Mouse (Mus musculus): ENCODE data around the gene Upk3b. TPM values are rescaled to one million over a fixed set of nuclear protein-coding genes. Genes with fewer than 3 reads are reported as not detected.
"Not testable (repeated sequence)": the region's sequence is repeated elsewhere in the genome, so short reads cannot be mapped to it uniquely, and the experiment has no call there.

Upk3b gene
- polyA plus RNA-seq, 2 experiments: 0.74 to 1.1 TPM

- Histone ChIP-seq H3K27ac (replicated peaks; ENCODE audit: low read depth, low read length) (no peak overlapping the region), H3K4me2 (replicated peaks; ENCODE audit: low read depth, low read length, severe bottlenecking) (no peak overlapping the region), H3K9me3 (ENCODE audit: control insufficient read depth, low read length) (no peaks in the 10 kb centered on the region), H3K9ac (ENCODE audit: low read depth, low read length, severe bottlenecking) (no peak overlapping the region), H3K27me3 (ENCODE audit: control insufficient read depth, insufficient read depth, low read length) (no peaks in the 10 kb centered on the region), H3K36me3 (ENCODE audit: control insufficient read depth, insufficient read depth, low read length) (no peaks in the 10 kb centered on the region), H3K4me3 (replicated peaks; ENCODE audit: low read length) (no peak overlapping the region), H3K4me1 (ENCODE audit: control insufficient read depth, insufficient read depth, low read length) (no peaks in the 10 kb centered on the region; the same call in none of the 2 replicates)
- no peak for DNase-seq (ENCODE audit: low spot score)
- TF ChIP-seq POLR2A (IDR thresholded peaks at IDR 0.05; ENCODE audit: borderline replicate concordance, extremely low read depth, insufficient read depth, insufficient read length): no peak
- WGBS: 37% methylated on average over 2 of the region's 2 CpGs
- no peak for ATAC-seq (ENCODE audit: low FRiP score, low read depth)
Observed at GRCm38 (mm10) chr5:136041260-136041659, 3.0 kb downstream of the Upk3b start.

- ATAC-seq (ENCODE audit: low FRiP score, low read depth) (no peak), DNase-seq (ENCODE audit: low spot score) (no peak)
- Histone ChIP-seq H3K9me3 (ENCODE audit: control insufficient read depth, low read length) (no peaks in the 10 kb centered on the region), H3K27me3 (ENCODE audit: control insufficient read depth, insufficient read depth, low read length) (no peaks in the 10 kb centered on the region), H3K27ac (replicated peaks; ENCODE audit: low read depth, low read length) (no peak overlapping the region), H3K4me3 (replicated peaks; ENCODE audit: low read length) (no peak overlapping the region), H3K4me1 (ENCODE audit: control insufficient read depth, insufficient read depth, low read length) (no peaks in the 10 kb centered on the region; the same call in none of the 2 replicates), H3K4me2 (replicated peaks; ENCODE audit: low read depth, low read length, severe bottlenecking) (no peak overlapping the region), H3K9ac (ENCODE audit: low read depth, low read length, severe bottlenecking) (no peak overlapping the region), H3K36me3 (ENCODE audit: control insufficient read depth, insufficient read depth, low read length) (no peaks in the 10 kb centered on the region)
- no peak for TF ChIP-seq POLR2A (IDR thresholded peaks at IDR 0.05; ENCODE audit: borderline replicate concordance, extremely low read depth, insufficient read depth, insufficient read length)
- WGBS: 95% methylated on average over 8 of the region's 8 CpGs
Observed at GRCm38 (mm10) chr5:136041666-136042065, 3.4 kb downstream of the Upk3b start.

- ATAC-seq (ENCODE audit: low FRiP score, low read depth) (no peak), DNase-seq (ENCODE audit: low spot score) (no peak)
- H3K27me3 ChIP-seq (ENCODE audit: control insufficient read depth, insufficient read depth, low read length): no peaks in the 10 kb centered on the region
- no peak overlapping the region for H3K4me2 ChIP-seq (replicated peaks; ENCODE audit: low read depth, low read length, severe bottlenecking)
- no peak overlapping the region for H3K9ac ChIP-seq (ENCODE audit: low read depth, low read length, severe bottlenecking)
- H3K27ac ChIP-seq (replicated peaks; ENCODE audit: low read depth, low read length): no peak overlapping the region
- no peaks in the 10 kb centered on the region; the same call in none of the 2 replicates for H3K4me1 ChIP-seq (ENCODE audit: control insufficient read depth, insufficient read depth, low read length)
- H3K4me3 ChIP-seq (replicated peaks; ENCODE audit: low read length): no peak overlapping the region
- H3K36me3 ChIP-seq (ENCODE audit: control insufficient read depth, insufficient read depth, low read length): no peaks in the 10 kb centered on the region
- H3K9me3 ChIP-seq (ENCODE audit: control insufficient read depth, low read length): no peaks in the 10 kb centered on the region
- TF ChIP-seq POLR2A (IDR thresholded peaks at IDR 0.05; ENCODE audit: borderline replicate concordance, extremely low read depth, insufficient read depth, insufficient read length): no peak
- WGBS: 66% methylated on average over 13 of the region's 13 CpGs
Observed at GRCm38 (mm10) chr5:136044865-136045264, 6.6 kb downstream of the Upk3b start.

GRCm38 (mm10) chr5:136045408-136045807 is 7.1 kb downstream of the Upk3b start:
- H3K4me2 ChIP-seq (replicated peaks; ENCODE audit: low read depth, low read length, severe bottlenecking): no peak overlapping the region
- no peaks in the 10 kb centered on the region for H3K9me3 ChIP-seq (ENCODE audit: control insufficient read depth, low read length)
- DNase-seq (ENCODE audit: low spot score) (no peak), ATAC-seq (ENCODE audit: low FRiP score, low read depth) (no peak)
- H3K9ac ChIP-seq (ENCODE audit: low read depth, low read length, severe bottlenecking): no peak overlapping the region
- TF ChIP-seq POLR2A (IDR thresholded peaks at IDR 0.05; ENCODE audit: borderline replicate concordance, extremely low read depth, insufficient read depth, insufficient read length): no peak
- H3K4me1 ChIP-seq (ENCODE audit: control insufficient read depth, insufficient read depth, low read length): no peaks in the 10 kb centered on the region; the same call in 1 of the 2 replicates
- 36% methylated on average over 9 of the region's 9 CpGs for WGBS
- H3K36me3 ChIP-seq (ENCODE audit: control insufficient read depth, insufficient read depth, low read length): no peaks in the 10 kb centered on the region
- no peaks in the 10 kb centered on the region for H3K27me3 ChIP-seq (ENCODE audit: control insufficient read depth, insufficient read depth, low read length)
- no peak overlapping the region for H3K27ac ChIP-seq (replicated peaks; ENCODE audit: low read depth, low read length)
- no peak overlapping the region for H3K4me3 ChIP-seq (replicated peaks; ENCODE audit: low read length)

- ATAC-seq (ENCODE audit: low FRiP score, low read depth) (peak; percentile 47; the same call in 1 of the 2 replicates), DNase-seq (ENCODE audit: low spot score) (peak; percentile 79)
- Histone ChIP-seq H3K4me1 (ENCODE audit: control insufficient read depth, insufficient read depth, low read length) (no peaks in the 10 kb centered on the region; the same call in 1 of the 2 replicates), H3K9ac (ENCODE audit: low read depth, low read length, severe bottlenecking) (no peak overlapping the region), H3K4me3 (replicated peaks; ENCODE audit: low read length) (no peak overlapping the region), H3K27ac (replicated peaks; ENCODE audit: low read depth, low read length) (no peak overlapping the region), H3K4me2 (replicated peaks; ENCODE audit: low read depth, low read length, severe bottlenecking) (no peak overlapping the region), H3K9me3 (ENCODE audit: control insufficient read depth, low read length) (no peaks in the 10 kb centered on the region), H3K36me3 (ENCODE audit: control insufficient read depth, insufficient read depth, low read length) (no peaks in the 10 kb centered on the region), H3K27me3 (ENCODE audit: control insufficient read depth, insufficient read depth, low read length) (no peaks in the 10 kb centered on the region)
- TF ChIP-seq POLR2A (IDR thresholded peaks at IDR 0.05; ENCODE audit: borderline replicate concordance, extremely low read depth, insufficient read depth, insufficient read length): no peak
- WGBS: 4% methylated on average over 10 of the region's 10 CpGs
Observed at GRCm38 (mm10) chr5:136045987-136046386, 7.7 kb downstream of the Upk3b start.

- H3K36me3 ChIP-seq (ENCODE audit: control insufficient read depth, insufficient read depth, low read length); H3K27ac ChIP-seq (replicated peaks; ENCODE audit: low read depth, low read length); H3K9ac ChIP-seq (ENCODE audit: low read depth, low read length, severe bottlenecking); DNase-seq (ENCODE audit: low spot score); H3K9me3 ChIP-seq (ENCODE audit: control insufficient read depth, low read length); H3K4me3 ChIP-seq (replicated peaks; ENCODE audit: low read length); H3K4me2 ChIP-seq (replicated peaks; ENCODE audit: low read depth, low read length, severe bottlenecking); ATAC-seq (ENCODE audit: low FRiP score, low read depth); H3K27me3 ChIP-seq (ENCODE audit: control insufficient read depth, insufficient read depth, low read length): not testable (repeated sequence)
- H3K4me1 ChIP-seq (ENCODE audit: control insufficient read depth, insufficient read depth, low read length): peaks cover 12% of the 10 kb centered on the region
Observed at GRCm38 (mm10) chr5:136048541-136048940, 10.2 kb downstream of the Upk3b start.
